Mouse (Mus musculus): Measurements from ENCODE around the gene F3.
A peak's percentile ranks its signal among the peaks of the same experiment; 100 is the strongest.
"Not testable (repeated sequence)": the region's sequence is repeated elsewhere in the genome, so short reads cannot be mapped to it uniquely, and the experiment has no call there.

F3 gene

GRCm38 (mm10) chr3:121737901-121738300 is 14.6 kb downstream of the F3 start:
- peak; percentile 9 for DNase-seq (ENCODE audit: extremely low spot score, low spot score)

- DNase-seq (ENCODE audit: extremely low spot score, low spot score) = peak; percentile 11
Observed at GRCm38 (mm10) chr3:121738742-121739342, 15.5 kb downstream of the F3 start.

GRCm38 (mm10) chr3:121739489-121740213 is 16.3 kb downstream of the F3 start:
- peak; percentile 13 for DNase-seq (ENCODE audit: extremely low spot score, low spot score)

- DNase-seq (ENCODE audit: extremely low spot score, low spot score) = peak; percentile 7
Observed at GRCm38 (mm10) chr3:121741186-121741848, 18.0 kb downstream of the F3 start.

GRCm38 (mm10) chr3:121754319-121755090 is 31.2 kb downstream of the F3 start:
- not testable (repeated sequence) for DNase-seq (ENCODE audit: extremely low spot score, low spot score)

GRCm38 (mm10) chr3:121755152-121755551 is 31.8 kb downstream of the F3 start:
- DNase-seq (ENCODE audit: extremely low spot score, low spot score) = no peak

- no peak for DNase-seq (ENCODE audit: extremely low spot score, low spot score)
Observed at GRCm38 (mm10) chr3:121758373-121758772, 35.0 kb downstream of the F3 start.

- no peak for DNase-seq (ENCODE audit: extremely low spot score, low spot score)
Observed at GRCm38 (mm10) chr3:121762056-121762852, 38.9 kb downstream of the F3 start.

GRCm38 (mm10) chr3:121766048-121766447 is 42.7 kb downstream of the F3 start:
- DNase-seq (ENCODE audit: extremely low spot score, low spot score) = no peak

GRCm38 (mm10) chr3:121766818-121767217 is 43.5 kb downstream of the F3 start:
- no peak for DNase-seq (ENCODE audit: extremely low spot score, low spot score)

GRCm38 (mm10) chr3:121768770-121769169 is 45.4 kb downstream of the F3 start:
- DNase-seq (ENCODE audit: extremely low spot score, low spot score) = no peak

GRCm38 (mm10) chr3:121773336-121773735 is 50.0 kb downstream of the F3 start:
- DNase-seq (ENCODE audit: extremely low spot score, low spot score) = not testable (repeated sequence)

- peak; percentile 49 for DNase-seq (ENCODE audit: extremely low spot score, low spot score)
Observed at GRCm38 (mm10) chr3:121777943-121778342, 54.6 kb downstream of the F3 start.

- DNase-seq (ENCODE audit: extremely low spot score, low spot score) = no peak
Observed at GRCm38 (mm10) chr3:121783020-121783419, 59.7 kb downstream of the F3 start.

Measured in neural tube, embryonic 10.5 days (tissue).